Mouse (Mus musculus) urinary bladder, postnatal 10 days (tissue): ENCODE results near the gene Hmgn2.
"Not testable (repeated sequence)": the region's sequence is repeated elsewhere in the genome, so short reads cannot be mapped to it uniquely, and the experiment has no call there.

Source experiments
- DNase-seq: peaks from one replicate; pipeline ENCODE4 v3.0.0; 2022; ENCODE audit warnings: low spot score

Hmgn2 gene

GRCm38 (mm10) chr4:133968150-133968921 lies at the start of gene Hmgn2:
TSS of gene Hmgn2 (minus strand) at chr4:133968650.
- no peak for DNase-seq

- no peak for DNase-seq
Measured at GRCm38 (mm10) chr4:134017201-134017865, 48.9 kb upstream of the Hmgn2 start.

GRCm38 (mm10) chr4:134016767-134017166 lies 48.3 kb upstream of the Hmgn2 start:
- no peak for DNase-seq

DNA sequence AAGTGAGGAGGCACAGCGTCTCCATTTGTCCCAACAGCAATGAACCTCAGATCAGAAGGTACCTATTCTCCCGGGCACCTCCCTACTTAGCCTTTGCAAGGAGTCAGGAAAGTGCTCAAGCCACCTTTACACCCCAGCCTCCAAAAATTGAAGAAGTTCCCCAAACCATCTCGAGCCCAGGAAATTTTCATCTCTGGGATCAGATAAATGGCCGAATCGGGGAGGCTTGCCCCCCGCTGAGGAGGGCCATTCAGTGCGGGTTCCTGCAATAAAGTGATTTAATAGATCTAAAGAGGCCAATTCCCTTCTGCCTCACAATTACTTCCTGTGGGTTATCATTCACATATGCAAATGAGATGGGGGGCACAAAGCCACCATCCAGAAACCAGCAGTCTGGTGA lies 47.8 kb upstream of the Hmgn2 start:
- DNase-seq: no peak

GRCm38 (mm10) chr4:134012858-134013528 lies 44.5 kb upstream of the Hmgn2 start:
- no peak for DNase-seq

DNA sequence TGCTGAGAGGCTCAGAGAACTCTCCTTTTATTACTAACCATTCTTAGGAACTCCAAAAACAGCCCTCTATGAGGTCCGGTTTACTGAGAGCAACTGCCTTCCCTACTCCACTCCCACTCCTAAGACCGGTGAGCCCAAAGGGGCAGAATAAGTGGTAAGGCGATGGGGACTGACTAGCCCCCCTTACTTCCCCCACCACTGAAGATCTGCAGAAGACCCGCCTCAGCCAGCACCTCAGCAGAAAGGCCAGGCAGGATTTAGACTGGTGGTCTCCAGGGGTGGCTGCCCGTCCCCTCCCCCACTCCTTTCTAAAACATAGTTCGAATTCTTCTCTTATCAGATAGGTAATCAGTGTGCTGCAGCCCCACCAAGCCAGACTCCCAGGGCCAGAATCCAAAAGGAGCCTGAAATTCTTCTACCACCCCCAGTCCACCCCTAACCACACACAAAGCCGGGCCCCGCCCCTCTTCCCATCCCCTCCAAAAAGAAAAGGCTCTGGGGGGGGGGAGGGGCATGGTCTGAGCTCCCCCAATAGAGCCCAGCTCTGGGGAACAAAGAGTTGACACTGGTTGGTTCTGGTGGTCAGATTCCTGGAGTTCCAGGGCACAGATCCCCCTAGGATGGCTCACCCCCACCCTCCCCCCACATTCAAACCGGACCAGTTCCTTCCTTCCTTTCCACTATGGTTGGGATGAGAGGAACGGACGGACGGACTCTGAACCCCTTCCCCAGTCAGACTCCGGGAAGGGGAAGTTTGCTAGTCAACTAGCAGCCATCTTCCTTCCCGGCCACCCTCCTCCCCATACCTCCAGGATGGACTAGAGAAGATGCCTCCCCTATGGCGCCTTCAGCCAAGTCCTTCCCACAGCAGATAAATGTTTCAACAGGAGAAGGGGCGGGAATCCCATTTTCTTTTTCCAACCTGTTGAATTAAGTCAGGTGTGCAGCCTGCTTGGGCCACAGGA lies 43.3 kb upstream of the Hmgn2 start:
- no peak for DNase-seq

DNA sequence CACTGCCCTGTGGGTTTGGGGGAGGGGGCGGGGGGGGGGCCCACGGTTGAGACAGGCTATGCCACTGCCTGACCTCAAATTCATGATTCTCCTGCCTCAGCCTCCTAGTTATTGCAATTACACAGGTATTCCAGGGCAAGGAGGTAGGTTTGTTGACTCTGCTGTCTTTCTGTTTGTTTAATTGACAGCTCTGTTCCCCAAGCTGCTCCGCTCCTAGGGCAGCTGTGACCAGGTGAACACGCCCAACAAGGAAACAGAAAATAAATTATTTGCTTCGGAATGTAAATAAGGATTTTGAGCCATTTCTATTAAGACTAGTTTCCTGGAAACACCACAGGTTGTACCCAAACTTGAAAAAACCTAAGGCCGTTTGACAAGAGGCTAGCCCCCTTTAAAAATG lies 41.3 kb upstream of the Hmgn2 start:
- DNase-seq: no peak

DNA sequence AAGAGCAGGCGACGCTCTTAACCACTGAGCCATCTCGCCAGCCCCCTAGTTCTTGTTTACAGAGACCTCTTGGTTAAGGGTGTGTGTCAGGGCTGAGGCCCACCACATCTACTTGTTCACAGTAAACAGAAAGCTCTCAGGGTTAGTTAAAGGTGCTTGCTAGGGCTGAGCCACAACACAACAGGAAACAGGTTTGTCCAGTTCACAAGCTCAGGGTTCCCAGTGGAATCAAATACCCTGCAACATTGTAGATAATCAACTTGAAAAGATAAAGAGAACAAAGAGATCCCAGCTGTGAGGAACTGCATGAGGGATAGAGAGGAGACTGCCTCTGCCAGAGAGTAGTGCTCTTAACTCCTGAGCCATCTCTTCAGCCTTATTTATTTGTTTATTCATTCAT lies 38.4 kb upstream of the Hmgn2 start:
- no peak for DNase-seq

DNA sequence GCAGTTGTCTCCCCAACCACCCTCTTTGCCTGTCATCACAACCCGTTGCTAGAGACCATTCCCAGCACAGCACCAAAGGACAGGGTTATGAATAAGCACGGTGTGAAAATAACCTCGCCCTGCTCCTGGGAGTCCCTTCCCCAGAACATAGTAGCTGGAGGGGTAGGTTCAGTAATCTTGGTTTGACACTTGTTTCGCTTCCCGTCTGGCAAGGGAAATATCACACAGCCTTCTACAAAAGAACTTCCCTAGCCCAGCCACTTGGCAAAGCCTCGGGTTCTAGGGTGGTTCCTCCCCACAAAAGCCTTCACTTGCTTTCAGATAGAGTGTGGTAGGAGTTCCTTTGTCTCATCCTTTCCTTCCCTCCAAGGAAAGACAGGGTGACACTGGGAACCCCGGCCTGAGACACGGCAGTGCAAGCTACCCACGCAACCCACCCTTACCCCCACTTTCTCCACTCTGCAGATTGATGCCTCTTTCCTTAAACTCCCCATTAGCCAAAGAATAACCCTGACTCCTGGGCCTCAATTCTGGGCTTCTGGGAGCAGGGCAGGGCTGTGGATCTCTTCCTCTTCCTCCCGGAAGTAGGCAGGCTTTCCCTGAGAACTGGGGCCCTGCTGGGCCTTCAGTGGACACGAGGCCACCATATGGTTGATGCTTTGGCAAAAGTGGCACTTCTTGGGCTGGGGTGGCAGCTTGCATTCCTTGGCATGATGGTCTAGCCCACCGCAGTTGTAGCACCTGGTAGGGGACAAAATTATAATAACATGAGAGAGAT lies 37.3 kb upstream of the Hmgn2 start:
- no peak for DNase-seq

- DNase-seq: no peak
Measured at GRCm38 (mm10) chr4:134002903-134003302, 34.5 kb upstream of the Hmgn2 start.

- no peak for DNase-seq
Measured at GRCm38 (mm10) chr4:134002246-134002645, 33.8 kb upstream of the Hmgn2 start.

- no peak for DNase-seq
Measured at GRCm38 (mm10) chr4:134001710-134002109, 33.3 kb upstream of the Hmgn2 start.

GRCm38 (mm10) chr4:134000466-134001438 lies 32.3 kb upstream of the Hmgn2 start, which contains the start of gene Dhdds:
TSS of gene Dhdds (minus strand) at chr4:134000918.
- DNase-seq: peak; percentile 73

DNA sequence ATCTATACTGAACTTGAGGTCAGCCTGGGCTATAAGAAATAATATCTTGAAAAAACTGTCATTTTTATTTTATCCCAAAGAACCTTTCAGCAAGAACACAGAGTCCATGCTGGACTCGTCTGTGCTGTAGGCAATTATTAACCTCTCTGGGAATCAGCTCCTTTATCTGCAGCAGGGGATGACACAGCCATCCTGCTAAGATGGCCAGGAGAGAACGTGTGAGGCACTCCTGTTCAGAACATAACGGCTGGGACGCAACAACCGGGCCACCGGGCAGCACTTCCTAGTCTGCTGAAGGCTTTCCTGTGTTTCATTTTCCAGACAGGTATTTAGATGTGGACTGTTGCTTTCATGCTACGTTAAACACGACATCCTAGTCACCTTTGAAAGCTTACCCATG lies 26.2 kb upstream of the Hmgn2 start:
- no peak for DNase-seq

DNA sequence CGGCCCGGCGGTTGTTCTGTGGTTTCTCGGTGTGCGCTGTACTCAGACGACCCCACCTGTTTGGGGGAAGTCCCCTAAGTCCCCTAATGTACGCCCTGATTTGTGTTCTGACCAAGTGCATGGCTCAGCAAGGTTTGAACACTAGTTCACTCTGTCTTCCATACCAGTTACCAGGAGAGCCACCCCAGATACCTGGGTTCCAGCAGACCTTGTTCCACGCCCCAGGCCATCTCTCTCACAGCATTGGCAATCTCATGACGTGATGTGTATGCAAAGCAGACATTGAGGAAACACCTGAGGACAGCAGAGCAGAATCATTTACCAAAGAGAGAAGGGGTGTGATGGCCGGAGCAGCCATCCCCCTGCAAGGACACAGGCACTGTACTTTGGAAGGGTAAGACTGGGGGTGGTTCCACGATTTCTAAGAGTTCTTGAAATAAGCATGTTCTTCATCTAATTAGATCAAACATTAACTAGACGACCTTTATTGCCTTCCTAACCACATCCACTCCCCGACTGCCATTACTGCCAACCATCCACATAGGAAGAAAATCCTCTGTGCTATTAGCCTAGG lies 22.7 kb upstream of the Hmgn2 start:
- DNase-seq: no peak

GRCm38 (mm10) chr4:133990035-133990434 lies 21.6 kb upstream of the Hmgn2 start:
- no peak for DNase-seq

- DNase-seq: not testable (repeated sequence)
Measured at GRCm38 (mm10) chr4:133988289-133988688, 19.8 kb upstream of the Hmgn2 start.

GRCm38 (mm10) chr4:133982936-133983335 lies 14.5 kb upstream of the Hmgn2 start:
- no peak for DNase-seq

GRCm38 (mm10) chr4:133980496-133980895 lies 12.0 kb upstream of the Hmgn2 start:
- DNase-seq: no peak
